Mouse (Mus musculus) R1 (cell line): Measurements from ENCODE around the gene Ulk4.
A peak's percentile ranks its signal among the peaks of the same experiment; 100 is the strongest.
"Not testable (repeated sequence)": the region's sequence is repeated elsewhere in the genome, so short reads cannot be mapped to it uniquely, and the experiment has no call there.

Source experiments
- DNase-seq: peaks from one replicate; pipeline ENCODE4 v3.0.0-alpha.2; 2018; ENCODE audit warnings: low read depth, low spot score

Gene Ulk4

GRCm38 (mm10) chr9:121250854-121251253 is 26.1 kb downstream of the Ulk4 start:
- DNase-seq: no peak

DNA sequence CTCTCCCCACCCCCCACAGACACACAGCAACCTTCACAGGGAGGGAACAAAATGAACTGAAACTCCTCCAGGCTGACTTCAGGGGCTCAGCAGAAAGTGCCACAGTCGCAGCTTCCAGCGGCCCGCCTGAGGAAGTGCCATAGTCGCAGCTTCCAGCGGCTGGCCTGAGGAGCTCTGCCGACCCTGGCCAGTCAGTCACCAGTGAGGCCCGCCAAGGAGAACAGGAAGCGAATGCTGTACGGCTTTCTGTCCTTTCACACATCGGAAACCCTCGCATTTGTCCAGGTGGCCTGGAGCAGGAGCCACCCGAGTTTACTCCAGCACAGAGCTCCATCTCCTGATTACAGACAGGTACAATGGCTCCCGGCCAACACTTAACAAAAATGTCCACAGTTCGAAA is 27.2 kb downstream of the Ulk4 start:
- DNase-seq: no peak

DNA sequence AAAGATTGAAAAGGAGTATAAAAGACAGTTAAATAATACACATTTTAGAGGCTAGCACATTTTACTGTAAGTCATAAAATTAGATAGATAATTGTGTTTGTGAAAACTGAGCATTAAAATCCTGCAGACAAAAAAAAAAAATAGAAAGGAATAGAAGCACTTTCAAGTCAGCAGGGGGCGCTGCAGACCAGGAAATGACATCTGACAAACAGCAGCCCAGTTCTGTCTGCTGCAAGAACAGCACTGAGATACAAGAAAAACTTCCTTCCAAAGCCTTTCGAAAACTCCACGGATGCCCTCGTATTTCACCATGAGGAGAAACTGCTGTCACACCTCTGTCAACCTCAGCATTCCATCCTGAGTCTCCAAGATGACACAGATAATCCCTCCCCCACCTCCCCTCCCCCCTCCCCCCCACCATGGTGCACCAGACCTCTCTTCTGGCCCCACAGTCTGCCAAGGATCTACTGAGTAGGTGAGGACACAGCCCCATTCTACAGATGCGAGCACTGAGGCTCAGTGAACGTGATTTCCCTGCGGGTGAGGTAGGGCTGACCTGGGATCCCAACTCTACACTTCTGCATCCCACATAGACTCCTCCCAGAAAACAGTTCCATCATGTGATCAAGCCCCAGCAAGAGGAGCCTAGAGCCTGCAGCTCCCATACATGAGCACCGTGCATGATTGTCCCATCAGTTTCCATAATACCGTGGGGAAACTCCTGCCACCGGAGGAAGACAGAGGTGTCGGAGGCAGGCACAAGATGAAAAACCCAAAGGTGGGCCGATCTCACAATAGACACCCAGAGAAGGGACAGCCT is 28.8 kb downstream of the Ulk4 start:
- DNase-seq: peak; percentile 81

DNA sequence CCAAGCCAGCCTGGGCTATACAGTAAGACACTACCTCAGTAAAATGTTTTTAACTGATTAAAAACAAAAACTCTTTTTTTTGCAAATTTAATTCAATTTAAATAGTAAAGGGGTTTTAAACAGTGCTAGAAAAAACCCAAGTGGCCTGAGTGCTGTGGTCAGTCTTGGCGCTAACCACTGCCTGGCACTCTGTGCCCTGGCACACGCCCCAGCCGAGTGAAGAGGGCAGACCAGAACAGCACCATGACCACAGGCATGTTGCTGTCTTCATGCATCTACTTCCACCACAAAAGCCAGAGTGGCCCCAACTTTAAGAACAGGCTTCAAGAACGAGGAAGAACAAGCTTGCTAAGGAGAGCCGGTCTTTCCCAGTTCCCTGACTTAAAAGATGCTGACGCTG is 29.9 kb downstream of the Ulk4 start:
- DNase-seq: no peak

- DNase-seq: no peak
These were observed 34.7 kb downstream of the Ulk4 start for GRCm38 (mm10) chr9:121242331-121242730.

GRCm38 (mm10) chr9:121241806-121242205 is 35.2 kb downstream of the Ulk4 start:
- DNase-seq: peak; percentile 59

DNA sequence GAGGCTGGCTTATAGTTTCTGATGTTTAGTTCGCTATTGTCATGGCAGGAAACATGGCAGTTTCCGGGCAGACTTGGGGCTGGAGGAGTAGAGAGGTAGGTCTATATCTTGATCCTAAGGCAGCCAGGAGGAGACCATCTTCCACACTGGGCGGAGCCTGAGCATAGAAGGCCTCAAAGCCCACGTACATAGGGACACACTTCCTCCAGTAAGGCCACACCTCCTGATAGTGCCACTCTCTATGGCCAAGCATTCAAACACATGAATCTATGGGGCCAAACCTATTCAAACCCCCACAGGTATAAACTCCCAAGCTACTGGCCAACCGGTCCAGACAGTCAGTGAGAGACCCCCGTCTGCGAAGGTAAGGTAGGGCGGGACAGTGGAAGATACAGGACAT is 35.6 kb downstream of the Ulk4 start:
- no peak for DNase-seq

GRCm38 (mm10) chr9:121240242-121240641 is 36.8 kb downstream of the Ulk4 start:
- DNase-seq: peak; percentile 69

DNA sequence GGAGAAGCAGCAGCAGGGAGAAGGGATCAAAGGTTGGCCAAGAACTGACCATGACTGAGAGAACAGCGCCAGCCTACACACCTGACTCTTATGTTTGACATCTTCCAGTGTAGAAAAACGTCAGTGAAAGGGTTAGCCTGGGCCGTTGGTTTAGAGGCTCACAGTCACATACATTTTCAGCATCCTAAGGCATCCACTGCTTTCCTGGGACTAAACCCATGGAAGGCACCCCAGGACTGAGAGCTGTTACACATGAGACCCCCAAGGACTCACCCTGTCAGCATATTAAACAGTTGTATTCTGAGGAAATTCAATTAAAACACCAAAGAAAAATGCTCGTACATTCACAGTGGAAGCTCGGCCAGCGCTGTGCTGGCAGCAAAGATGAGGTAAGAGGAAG is 37.4 kb downstream of the Ulk4 start:
- DNase-seq: no peak

GRCm38 (mm10) chr9:121218636-121219035 is 58.4 kb downstream of the Ulk4 start:
- peak; percentile 87 for DNase-seq

DNA sequence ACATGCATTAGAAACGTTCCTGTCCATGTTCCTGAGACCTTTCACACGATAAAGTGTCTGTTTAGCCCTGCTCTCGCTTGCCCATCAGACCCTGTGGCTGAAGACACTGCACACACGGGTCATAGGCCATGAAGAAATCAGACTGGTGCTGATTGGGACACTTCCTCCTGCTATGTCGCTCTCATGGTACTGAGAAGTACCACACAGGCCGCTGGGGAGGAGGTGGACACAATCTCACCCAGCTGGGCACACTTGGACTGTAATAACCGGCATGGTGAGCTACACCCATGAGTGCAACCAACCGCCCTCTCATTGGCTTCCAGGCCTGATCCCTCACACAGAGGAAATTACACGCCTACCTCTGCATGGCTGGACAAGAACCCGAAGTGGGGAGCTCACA is 58.8 kb downstream of the Ulk4 start:
- no peak for DNase-seq

- no peak for DNase-seq
These were observed 59.3 kb downstream of the Ulk4 start for GRCm38 (mm10) chr9:121217742-121218141.

- DNase-seq: no peak
These were observed 60.3 kb downstream of the Ulk4 start for GRCm38 (mm10) chr9:121216536-121217320.

DNA sequence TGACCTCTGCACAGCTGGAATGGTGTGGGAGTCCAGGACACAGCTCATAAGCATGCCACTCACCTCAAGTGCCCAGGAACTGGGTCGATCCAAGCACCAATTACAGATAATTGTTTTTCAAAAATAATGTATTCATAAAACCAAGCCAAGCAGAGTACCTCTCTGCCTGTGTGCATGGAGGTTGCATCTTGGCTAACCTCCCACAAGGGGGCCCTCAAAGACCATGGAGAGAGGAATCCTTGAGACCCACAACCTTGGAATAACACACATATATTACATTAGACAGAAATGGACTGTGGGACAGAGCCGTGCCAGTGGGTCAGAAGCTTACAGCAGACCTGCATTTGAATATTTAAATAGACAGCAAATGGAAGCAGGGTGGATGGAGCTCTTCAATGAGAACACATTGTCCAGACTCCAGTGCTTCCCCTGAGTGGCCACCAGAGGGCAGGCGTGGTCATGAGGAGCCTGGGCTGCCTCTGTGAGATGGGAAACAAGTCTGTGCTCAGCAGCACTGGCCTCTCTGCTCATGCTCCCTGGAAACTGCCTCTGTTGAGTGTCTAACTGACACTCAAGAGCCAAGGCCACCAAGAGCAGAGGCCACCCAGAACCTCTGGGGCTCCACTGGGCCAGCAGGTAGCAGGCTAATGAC is 61.5 kb downstream of the Ulk4 start:
- peak; percentile 80 for DNase-seq

DNA sequence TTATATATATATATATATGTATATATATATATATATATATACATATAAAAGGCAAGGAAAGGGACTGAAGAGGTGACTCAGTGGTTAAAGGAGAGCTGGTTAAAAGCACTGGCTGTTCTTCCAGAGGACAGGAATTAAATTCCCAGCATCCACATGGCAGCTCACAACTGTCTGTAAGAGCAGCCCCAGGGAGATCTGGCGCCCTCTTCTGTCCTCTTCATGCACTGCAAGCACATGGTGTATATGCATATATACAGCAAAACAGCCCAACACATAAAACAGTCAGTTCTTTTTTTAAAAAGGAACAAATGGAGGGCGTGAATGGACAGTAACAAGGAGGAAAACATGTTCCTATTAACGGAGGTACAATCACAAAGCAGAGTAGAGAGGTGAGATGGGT is 64.7 kb downstream of the Ulk4 start:
- DNase-seq: peak; percentile 74

DNA sequence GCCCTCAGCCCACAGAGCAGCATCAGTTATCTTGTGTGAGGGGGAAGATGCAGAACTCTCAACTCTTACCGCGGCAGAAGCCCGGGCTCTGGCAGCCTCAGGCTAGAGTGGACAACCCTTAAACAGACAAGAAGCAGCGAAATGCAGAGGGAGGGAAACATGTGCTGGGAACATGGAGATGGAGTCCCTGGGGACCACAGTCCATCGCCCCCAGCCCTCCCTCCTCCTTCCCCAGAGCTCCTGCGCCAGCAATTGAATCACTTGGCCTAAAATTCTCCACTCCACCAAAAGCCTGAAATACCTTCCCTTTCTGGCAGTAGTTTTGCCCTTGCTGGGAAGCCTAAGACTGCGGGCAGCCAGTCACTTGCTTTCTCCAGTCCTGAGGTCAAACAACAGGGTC is 72.0 kb downstream of the Ulk4 start:
- no peak for DNase-seq

DNA sequence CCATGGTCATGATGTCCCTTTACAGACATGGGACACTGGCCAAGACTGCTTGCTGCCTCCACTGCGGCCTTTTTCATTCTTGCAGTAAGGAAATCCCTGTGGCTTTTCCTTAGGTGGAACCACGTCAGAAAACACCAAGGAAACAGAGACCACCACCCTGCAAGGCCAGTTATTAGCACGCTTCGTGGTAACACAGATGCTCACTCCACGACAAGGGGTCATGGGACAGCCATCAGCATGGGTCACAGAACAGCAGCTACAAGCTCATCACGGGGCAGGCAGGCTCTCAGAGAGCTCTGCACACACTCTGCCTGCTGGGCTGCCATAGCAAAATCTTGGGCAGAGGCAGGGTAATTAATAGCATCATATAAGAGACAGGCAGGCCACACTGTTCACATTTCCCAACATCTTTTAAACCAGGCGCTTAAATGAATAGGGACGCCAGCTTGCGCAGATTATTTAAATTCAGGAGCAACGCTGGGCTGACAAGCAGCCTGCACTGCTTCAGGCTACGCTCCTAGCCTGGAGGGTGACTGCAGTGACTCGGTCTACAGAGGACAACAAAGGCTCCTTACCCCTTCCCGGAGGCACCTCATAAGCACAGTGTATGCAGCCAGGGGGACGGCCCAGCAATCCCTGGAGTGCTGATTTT is 72.7 kb downstream of the Ulk4 start:
- no peak for DNase-seq

DNA sequence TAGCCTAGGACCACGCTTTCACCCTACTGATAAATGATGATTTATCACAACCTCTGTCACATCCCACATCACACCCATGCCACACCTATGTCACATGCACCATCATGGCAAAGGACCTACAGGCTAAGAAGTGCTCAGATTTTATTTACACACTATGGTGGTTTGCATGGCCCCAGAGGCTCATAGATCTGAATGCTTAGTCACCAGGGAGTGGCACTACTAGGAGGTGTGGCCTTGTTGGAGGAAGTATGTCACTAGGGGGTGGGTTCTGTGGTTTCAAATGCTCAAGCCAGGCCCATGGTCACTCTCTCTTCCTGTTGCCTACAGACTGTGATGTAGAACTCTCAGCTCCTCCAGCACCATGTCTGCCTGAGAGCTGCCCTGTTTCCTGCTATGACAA is 73.3 kb downstream of the Ulk4 start:
- no peak for DNase-seq

- DNase-seq: not testable (repeated sequence)
These were observed 77.8 kb downstream of the Ulk4 start for GRCm38 (mm10) chr9:121199146-121199685.

DNA sequence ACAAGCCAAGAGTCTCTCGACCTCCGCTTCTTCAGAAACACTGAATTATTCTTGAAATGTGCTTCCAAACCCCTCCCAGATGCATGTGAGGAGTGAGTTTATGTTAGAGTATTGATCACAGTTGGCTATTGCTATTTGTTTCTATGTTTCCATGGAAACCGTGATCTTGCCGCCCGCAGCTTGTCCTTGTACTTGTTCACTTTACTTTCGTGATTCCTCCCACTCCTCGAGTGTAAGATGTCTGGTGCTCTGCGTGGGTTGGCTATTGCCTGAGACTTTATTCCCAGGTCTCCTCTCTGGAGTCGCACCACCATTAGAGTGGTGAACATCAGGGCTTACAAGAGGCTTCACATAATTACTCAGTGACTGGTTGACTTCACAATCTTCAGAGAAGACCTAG is 80.5 kb downstream of the Ulk4 start:
- no peak for DNase-seq

GRCm38 (mm10) chr9:121195106-121195505 is 81.9 kb downstream of the Ulk4 start:
- DNase-seq: no peak
